Mouse (Mus musculus): ENCODE results near the gene Dpf2.
A peak's percentile ranks its signal among the peaks of the same experiment; 100 is the strongest.

Gene Dpf2

GRCm38 (mm10) chr19:5937095-5937835 lies 24.5 kb upstream of the Dpf2 start:
- ATAC-seq (ENCODE audit: insufficient number of reproducible peaks, low FRiP score, low TSS enrichment), result no peak

- ATAC-seq (ENCODE audit: insufficient number of reproducible peaks, low FRiP score, low TSS enrichment), result no peak
Observed at GRCm38 (mm10) chr19:5935691-5936090, 22.9 kb upstream of the Dpf2 start.

GRCm38 (mm10) chr19:5935266-5935665 lies 22.5 kb upstream of the Dpf2 start:
- ATAC-seq (ENCODE audit: insufficient number of reproducible peaks, low FRiP score, low TSS enrichment), result no peak

- no peak for ATAC-seq (ENCODE audit: insufficient number of reproducible peaks, low FRiP score, low TSS enrichment)
Observed at GRCm38 (mm10) chr19:5929634-5930596, 17.1 kb upstream of the Dpf2 start.

GRCm38 (mm10) chr19:5928546-5928945 lies 15.7 kb upstream of the Dpf2 start:
- ATAC-seq (ENCODE audit: insufficient number of reproducible peaks, low FRiP score, low TSS enrichment), result no peak

GRCm38 (mm10) chr19:5928104-5928503 lies 15.3 kb upstream of the Dpf2 start:
- no peak for ATAC-seq (ENCODE audit: insufficient number of reproducible peaks, low FRiP score, low TSS enrichment)

- ATAC-seq (ENCODE audit: insufficient number of reproducible peaks, low FRiP score, low TSS enrichment), result no peak
Observed at GRCm38 (mm10) chr19:5927532-5927931, 14.7 kb upstream of the Dpf2 start.

GRCm38 (mm10) chr19:5927026-5927425 lies 14.2 kb upstream of the Dpf2 start:
- ATAC-seq (ENCODE audit: insufficient number of reproducible peaks, low FRiP score, low TSS enrichment), result no peak

- ATAC-seq (ENCODE audit: insufficient number of reproducible peaks, low FRiP score, low TSS enrichment), result no peak
Observed at GRCm38 (mm10) chr19:5925311-5925855, 12.6 kb upstream of the Dpf2 start.

GRCm38 (mm10) chr19:5924713-5925093 lies 11.9 kb upstream of the Dpf2 start, which contains the start of gene Cdc42ep2:
Gene Cdc42ep2, minus strand, starts transcription at chr19:5924816.
- ATAC-seq (ENCODE audit: insufficient number of reproducible peaks, low FRiP score, low TSS enrichment), result peak; percentile 85; the same call in 1 of the 2 replicates

- peak; percentile 72; the same call in 1 of the 2 replicates for ATAC-seq (ENCODE audit: insufficient number of reproducible peaks, low FRiP score, low TSS enrichment)
Observed at GRCm38 (mm10) chr19:5923990-5924712, 11.3 kb upstream of the Dpf2 start.

- no peak for ATAC-seq (ENCODE audit: insufficient number of reproducible peaks, low FRiP score, low TSS enrichment)
Observed at GRCm38 (mm10) chr19:5922963-5923362, 10.2 kb upstream of the Dpf2 start.

- ATAC-seq (ENCODE audit: insufficient number of reproducible peaks, low FRiP score, low TSS enrichment), result no peak
Observed at GRCm38 (mm10) chr19:5922119-5922942, 9.5 kb upstream of the Dpf2 start.

GRCm38 (mm10) chr19:5921715-5922114 lies 8.9 kb upstream of the Dpf2 start:
- no peak for ATAC-seq (ENCODE audit: insufficient number of reproducible peaks, low FRiP score, low TSS enrichment)

- peak; percentile 94 for ATAC-seq (ENCODE audit: insufficient number of reproducible peaks, low FRiP score, low TSS enrichment)
Observed at GRCm38 (mm10) chr19:5912103-5913006, 455 bp downstream of the Dpf2 start.

- no peak for ATAC-seq (ENCODE audit: insufficient number of reproducible peaks, low FRiP score, low TSS enrichment)
Observed at GRCm38 (mm10) chr19:5911430-5912102, 1.2 kb downstream of the Dpf2 start.

GRCm38 (mm10) chr19:5910221-5910620 lies 2.6 kb downstream of the Dpf2 start:
- ATAC-seq (ENCODE audit: insufficient number of reproducible peaks, low FRiP score, low TSS enrichment), result no peak

- ATAC-seq (ENCODE audit: insufficient number of reproducible peaks, low FRiP score, low TSS enrichment), result no peak
Observed at GRCm38 (mm10) chr19:5907275-5907674, 5.5 kb downstream of the Dpf2 start.

Data from cerebellum, adult (tissue).